Mouse (Mus musculus): ENCODE measurements at regions not wholly inside any gene's neighbourhood (a gene's known extent, or its start where the extent isn't known, plus 50 kb on each side); places are given as distances from the start of the nearest gene placed in this dataset.
A peak's percentile ranks its signal among the peaks of the same experiment; 100 is the strongest.

DNA sequence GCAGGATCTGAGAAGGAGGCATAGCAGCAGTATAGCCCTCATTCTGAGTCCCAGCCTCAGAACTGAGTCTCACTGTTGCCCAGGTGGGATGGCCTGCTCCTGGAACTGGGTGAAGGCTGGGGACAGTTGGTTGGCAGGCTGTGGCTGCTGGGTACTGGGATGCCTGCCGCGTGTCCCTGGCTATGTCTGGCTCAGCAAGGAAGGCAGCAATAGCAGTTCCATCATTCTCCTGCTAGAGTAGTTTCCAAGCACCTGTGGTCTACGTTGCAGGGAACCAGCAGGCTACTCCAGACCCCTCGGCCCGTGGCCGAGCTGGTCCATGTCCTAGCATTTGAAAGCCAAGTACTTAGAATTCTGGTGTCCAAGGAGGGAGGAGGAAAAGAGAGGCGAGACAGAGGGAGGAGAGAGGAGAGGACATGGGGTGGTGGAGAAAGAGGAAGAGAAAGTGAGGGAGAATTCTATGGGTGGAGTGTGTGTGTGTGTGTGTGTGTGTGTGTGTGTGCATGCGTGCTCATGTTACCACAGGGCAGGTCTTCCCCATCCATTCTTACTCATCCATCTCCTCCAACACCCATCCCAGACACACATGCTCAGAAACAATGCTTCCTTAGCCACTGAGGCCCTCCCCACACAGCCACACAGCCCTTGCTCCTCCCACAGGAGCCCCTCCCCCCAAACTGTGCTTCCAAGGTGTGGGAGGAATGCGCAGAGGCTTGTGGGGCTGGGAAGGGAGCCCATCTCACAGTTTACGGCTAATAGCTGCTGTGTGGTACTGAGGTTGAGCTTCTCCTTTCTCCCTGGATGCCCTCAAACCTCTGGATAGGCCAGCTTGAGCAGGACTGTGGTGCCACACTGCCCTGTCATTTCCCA is 55.3 kb upstream of the Hdac4 start:
- peak; percentile 52; the same call in 1 of the 2 replicates for ATAC-seq (ENCODE audit: low FRiP score, low TSS enrichment)
- no peak overlapping the region for H3K4me3 ChIP-seq (ENCODE audit: low read length)
- no peak overlapping the region for H3K9ac ChIP-seq (ENCODE audit: low read depth, low read length)
- no peaks in the 10 kb centered on the region for H3K36me3 ChIP-seq (ENCODE audit: control insufficient read depth, insufficient read depth, low read length)
- no peaks in the 10 kb centered on the region for H3K4me1 ChIP-seq (ENCODE audit: control insufficient read depth, insufficient read depth, low read length)
- H3K9me3 ChIP-seq (ENCODE audit: control insufficient read depth, low read length) = no peaks in the 10 kb centered on the region
- no peaks in the 10 kb centered on the region for H3K27me3 ChIP-seq (ENCODE audit: control insufficient read depth, insufficient read depth, low read length)
- WGBS = 73% methylated on average over 10 of the region's 10 CpGs
- H3K4me2 ChIP-seq (replicated peaks; ENCODE audit: low read depth, low read length) = no peak overlapping the region
- no peak overlapping the region for H3K27ac ChIP-seq (ENCODE audit: low read depth, low read length)

All from kidney, embryonic 14.5 days (tissue).